ENCODE assay signal across 16 mouse cellular contexts in the genomic region with DNA sequence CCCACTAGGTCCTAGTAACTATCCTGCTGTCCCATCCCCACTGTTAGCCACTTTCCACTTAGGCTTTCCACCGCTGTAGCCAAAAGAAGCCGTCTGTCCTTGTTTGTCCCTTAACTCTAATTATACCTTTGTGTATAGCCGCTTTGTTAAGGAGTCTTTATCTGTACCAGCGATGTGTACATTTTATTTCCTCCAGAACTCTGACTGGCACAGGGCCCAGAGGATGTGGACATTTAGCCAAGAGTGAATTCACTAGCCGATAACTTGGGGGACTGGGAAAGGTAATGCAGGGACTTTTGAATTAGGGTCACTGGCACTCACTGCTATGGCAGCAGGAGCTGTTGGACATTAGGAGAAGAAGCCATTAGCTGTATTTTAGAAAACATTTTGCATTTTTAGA. TPM values are rescaled to one million over a fixed set of nuclear protein-coding genes. Genes with fewer than 3 reads are reported as not detected.
A peak's percentile ranks its signal among the peaks of the same experiment; 100 is the strongest.
DNase-seq lines count a peak whose midpoint lies in the region; ATAC-seq and TF ChIP-seq lines count a peak whose summit lies in the region.
"Had no signal": no experiment of that assay in that cellular context is flagged by ENCODE, and none has a peak within 500 bp of the region (broad histone marks: within the 10 kb centered on the region; RNA-seq: fewer than 3 reads in every experiment).

No protein-coding gene starts in this region.

- no peak for ATAC-seq in heart, embryonic 11.5 days (replicated peaks; ENCODE audit: insufficient number of reproducible peaks, low FRiP score, low TSS enrichment)
- ATAC-seq in heart, embryonic 16.5 days (replicated peaks; ENCODE audit: extremely low read depth, insufficient read depth, low FRiP score) = peak; percentile 41
- no peak for ATAC-seq in forebrain, embryonic 14.5 days
- ATAC-seq: midbrain, embryonic 15.5 days had no signal

- WGBS in heart, embryonic 11.5 days (ENCODE audit: insufficient replicate concordance) = 41% methylated on average over 5 of the region's 5 CpGs
- WGBS in heart, embryonic 16.5 days = 13% methylated on average over 5 of the region's 5 CpGs
- 37% methylated on average over 5 of the region's 5 CpGs for WGBS in forebrain, embryonic 14.5 days

- no peaks in the 10 kb centered on the region for H3K27me3 ChIP-seq in heart, embryonic 11.5 days (ENCODE audit: control insufficient read depth, insufficient read depth, low read length)
- H3K27me3 ChIP-seq in heart, embryonic 16.5 days (ENCODE audit: control insufficient read depth, insufficient read depth, low read length) = no peaks in the 10 kb centered on the region
- H3K27me3 ChIP-seq in forebrain, embryonic 14.5 days (replicated peaks; ENCODE audit: control insufficient read depth, insufficient read depth, low read length) = no peaks in the 10 kb centered on the region
- H3K27me3 ChIP-seq: embryonic facial prominence, embryonic 15.5 days; liver, embryonic 13.5 days; midbrain, embryonic 15.5 days had no signal

- no peak overlapping the region for H3K9ac ChIP-seq in heart, embryonic 11.5 days (ENCODE audit: low read depth, low read length)
- H3K9ac ChIP-seq in heart, embryonic 16.5 days (ENCODE audit: low read length) = no peak overlapping the region
- H3K9ac ChIP-seq in forebrain, embryonic 14.5 days (ENCODE audit: low read length) = no peak overlapping the region
- H3K9ac ChIP-seq: embryonic facial prominence, embryonic 15.5 days; liver, embryonic 13.5 days; midbrain, embryonic 15.5 days had no signal

- DNase-seq in heart, adult 8-10 months (ENCODE audit: low spot score) = no peak
- peak; percentile 10 for DNase-seq in Muller cell, postnatal 12 days (ENCODE audit: inconsistent ontology term)
- peak; percentile 75 for DNase-seq in lung, postnatal 10 days
- DNase-seq in forebrain, embryonic 14.5 days (ENCODE audit: low spot score) = no peak
- no peak for DNase-seq in layer of hippocampus, adult 2 months (ENCODE audit: low spot score in 2 of 2)
- no peak for DNase-seq in urinary bladder, postnatal 10 days (ENCODE audit: low spot score)
- DNase-seq: adrenal gland, postnatal 14 days; cerebellum, adult 8-10 months; liver, embryonic 13.5 days had no signal

- no peaks in the 10 kb centered on the region for H3K36me3 ChIP-seq in heart, embryonic 11.5 days (ENCODE audit: control insufficient read depth, insufficient read depth, low read length)
- no peaks in the 10 kb centered on the region for H3K36me3 ChIP-seq in heart, embryonic 16.5 days (ENCODE audit: control insufficient read depth, insufficient read depth)
- H3K36me3 ChIP-seq in forebrain, embryonic 14.5 days (ENCODE audit: control insufficient read depth, insufficient read depth, low read length) = no peaks in the 10 kb centered on the region
- H3K36me3 ChIP-seq: embryonic facial prominence, embryonic 15.5 days; liver, embryonic 13.5 days; midbrain, embryonic 15.5 days had no signal

- TF ChIP-seq CTCF in layer of hippocampus, adult 2 months (conservative IDR thresholded peaks at IDR 0.05) = no peak

- H3K4me1 ChIP-seq in heart, embryonic 11.5 days (ENCODE audit: control insufficient read depth, insufficient read depth, low read length) = peaks cover 15% of the 10 kb centered on the region
- peaks cover 13% of the 10 kb centered on the region for H3K4me1 ChIP-seq in heart, embryonic 16.5 days (ENCODE audit: control insufficient read depth, insufficient read depth, low read length)
- no peaks in the 10 kb centered on the region for H3K4me1 ChIP-seq in forebrain, embryonic 14.5 days (ENCODE audit: control insufficient read depth, insufficient read depth, low read length)
- H3K4me1 ChIP-seq: liver, embryonic 13.5 days; midbrain, embryonic 15.5 days had no signal

- H3K4me3 ChIP-seq in heart, embryonic 11.5 days (ENCODE audit: low read depth, low read length) = no peak overlapping the region
- no peak overlapping the region for H3K4me3 ChIP-seq in heart, embryonic 16.5 days (ENCODE audit: low read length)
- no peak overlapping the region for H3K4me3 ChIP-seq in forebrain, embryonic 14.5 days (ENCODE audit: low read depth, low read length)
- H3K4me3 ChIP-seq in layer of hippocampus, adult 2 months = no peak overlapping the region
- H3K4me3 ChIP-seq: embryonic facial prominence, embryonic 15.5 days; liver, embryonic 13.5 days; midbrain, embryonic 15.5 days had no signal

- H3K27ac ChIP-seq in heart, embryonic 11.5 days (ENCODE audit: low read depth, low read length) = peak overlapping the region; percentile 71
- peak overlapping the region; percentile 32; the same call in 1 of the 2 replicates for H3K27ac ChIP-seq in heart, embryonic 16.5 days (ENCODE audit: low read length)
- no peak overlapping the region for H3K27ac ChIP-seq in forebrain, embryonic 14.5 days (ENCODE audit: low read depth, low read length)
- H3K27ac ChIP-seq in layer of hippocampus, adult 2 months = no peak overlapping the region
- H3K27ac ChIP-seq: embryonic facial prominence, embryonic 15.5 days; liver, embryonic 13.5 days; midbrain, embryonic 15.5 days had no signal

- H3K9me3 ChIP-seq in heart, embryonic 11.5 days (replicated peaks; ENCODE audit: control insufficient read depth, low read length) = no peaks in the 10 kb centered on the region
- H3K9me3 ChIP-seq in heart, embryonic 16.5 days (replicated peaks; ENCODE audit: control insufficient read depth, low read length) = no peaks in the 10 kb centered on the region
- no peaks in the 10 kb centered on the region for H3K9me3 ChIP-seq in forebrain, embryonic 14.5 days (replicated peaks; ENCODE audit: control insufficient read depth, low read length)
- H3K9me3 ChIP-seq: embryonic facial prominence, embryonic 15.5 days; liver, embryonic 13.5 days; midbrain, embryonic 15.5 days had no signal

- no peak overlapping the region for H3K4me2 ChIP-seq in heart, embryonic 11.5 days
- H3K4me2 ChIP-seq in heart, embryonic 16.5 days (ENCODE audit: low read depth, low read length) = no peak overlapping the region
- no peak overlapping the region for H3K4me2 ChIP-seq in forebrain, embryonic 14.5 days (ENCODE audit: low read length)
- H3K4me2 ChIP-seq: embryonic facial prominence, embryonic 15.5 days; liver, embryonic 13.5 days; midbrain, embryonic 15.5 days had no signal

RNA-seq across cellular contexts. Expression of a gene that starts 12.1 kb away (rescaled TPM):
- not detected in 2 replicates for polyA plus RNA-seq in heart, embryonic 11.5 days (2014; fragmentation: Nextera tagmentation; extraction: Ambion mirVana)
- total RNA-seq in heart, adult 8-10 months (2022) = not detected
- not detected in 2 replicates for polyA plus RNA-seq in heart, embryonic 16.5 days (2015; fragmentation: Nextera tagmentation; extraction: Ambion mirVana)
- not detected in 2 replicates for polyA plus RNA-seq in forebrain, embryonic 14.5 days (2014; fragmentation: Nextera tagmentation; extraction: Ambion mirVana)
- total RNA-seq in layer of hippocampus, adult 2 months (2021) = not detected
- total RNA-seq: adrenal gland, postnatal 14 days; heart, adult 18-20 months had no signal
- polyA plus RNA-seq: embryonic facial prominence, embryonic 15.5 days; kidney, embryonic 14.5 days; liver, embryonic 13.5 days; midbrain, embryonic 15.5 days; thymus, postnatal 0 days had no signal

RNA-seq across cellular contexts. Expression of a gene that starts 14.3 kb away (rescaled TPM):
- polyA plus RNA-seq in heart, embryonic 11.5 days (2014; fragmentation: Nextera tagmentation; extraction: Ambion mirVana) = 11.7 and 13.3 TPM in 2 replicates
- 10 to 100 TPM; 36.5 to 54.5 (median 37.7) TPM for total RNA-seq in heart, adult 8-10 months (2022)
- 27.8 and 32.4 TPM in 2 replicates for polyA plus RNA-seq in heart, embryonic 16.5 days (2015; fragmentation: Nextera tagmentation; extraction: Ambion mirVana)
- 16.8 and 19.6 TPM in 2 replicates for polyA plus RNA-seq in forebrain, embryonic 14.5 days (2014; fragmentation: Nextera tagmentation; extraction: Ambion mirVana)
- 100 to 1,000 TPM; 139 to 159 TPM for total RNA-seq in layer of hippocampus, adult 2 months (2021)

RNA-seq across cellular contexts. Expression of a gene that starts 37.6 kb away (rescaled TPM):
- polyA plus RNA-seq in heart, embryonic 11.5 days (2014; fragmentation: Nextera tagmentation; extraction: Ambion mirVana) = 23.4 and 28.1 TPM in 2 replicates
- total RNA-seq in heart, adult 8-10 months (2022) = 10 to 100 TPM; 20.6 to 25.1 (median 23.0) TPM
- 14.8 and 16.5 TPM in 2 replicates for polyA plus RNA-seq in heart, embryonic 16.5 days (2015; fragmentation: Nextera tagmentation; extraction: Ambion mirVana)
- polyA plus RNA-seq in forebrain, embryonic 14.5 days (2014; fragmentation: Nextera tagmentation; extraction: Ambion mirVana) = 45.5 and 59.7 TPM in 2 replicates
- total RNA-seq in layer of hippocampus, adult 2 months (2021) = 10 to 100 TPM; 81.5 to 89.0 TPM

Comparison
In these comparisons a context has a peak if more than half of its experiments do, and no peak if none do; other contexts are left out.
1. H3K27ac ChIP-seq: peak in heart, embryonic 11.5 days (single experiment) and heart, embryonic 16.5 days (single experiment); none in forebrain, embryonic 14.5 days (single experiment) and layer of hippocampus, adult 2 months (single experiment).
2. DNase-seq: peak in Muller cell, postnatal 12 days (single experiment) and lung, postnatal 10 days (single experiment); none in heart, adult 8-10 months (single experiment), forebrain, embryonic 14.5 days (single experiment), layer of hippocampus, adult 2 months (0 of 2) and urinary bladder, postnatal 10 days (single experiment).